Comparison of ENCODE assay signal across 12 mouse cellular contexts in genomic region chr4:128087704-128088103, GRCm38 (mm10).
DNase-seq lines count a peak whose midpoint lies in the region; ATAC-seq and TF ChIP-seq lines count a peak whose summit lies in the region.
"Had no signal": no experiment of that assay in that cellular context is flagged by ENCODE, and none has a peak within 500 bp of the region (broad histone marks: within the 10 kb centered on the region; RNA-seq: fewer than 3 reads in every experiment).

No protein-coding gene starts in this region.

- no peaks in the 10 kb centered on the region for H3K9me3 ChIP-seq in heart, embryonic 13.5 days
- no peaks in the 10 kb centered on the region for H3K9me3 ChIP-seq in midbrain, postnatal 0 days (ENCODE audit: low read length)
- H3K9me3 ChIP-seq: intestine, embryonic 15.5 days; limb, embryonic 12.5 days had no signal

- no peaks in the 10 kb centered on the region for H3K27me3 ChIP-seq in heart, embryonic 13.5 days (replicated peaks)
- no peaks in the 10 kb centered on the region for H3K27me3 ChIP-seq in midbrain, postnatal 0 days (ENCODE audit: insufficient read depth, low read length)
- H3K27me3 ChIP-seq: intestine, embryonic 15.5 days; limb, embryonic 12.5 days had no signal

- no peak overlapping the region for H3K9ac ChIP-seq in heart, embryonic 13.5 days
- no peak overlapping the region for H3K9ac ChIP-seq in midbrain, postnatal 0 days (replicated peaks; ENCODE audit: low read length, poor library complexity, severe bottlenecking)
- H3K9ac ChIP-seq: intestine, embryonic 15.5 days; limb, embryonic 12.5 days had no signal

- DNase-seq in heart, postnatal 10 days: no peak
- DNase-seq in gastrocnemius, adult 8-10 months (ENCODE audit: low spot score in 2 of 2): peak; percentile 3 to 41
- peak; percentile 58 for DNase-seq in gastrocnemius, postnatal 25 days
- DNase-seq in midbrain, postnatal 0 days (ENCODE audit: low spot score): no peak
- DNase-seq in frontal cortex, postnatal 14 days (ENCODE audit: low spot score in 2 of 2): no peak
- no peak for DNase-seq in ovary, adult 18-20 months (ENCODE audit: low spot score)
- DNase-seq: adrenal gland, postnatal 14 days; lung, adult 2 months had no signal

- 52% methylated on average over 3 of the region's 3 CpGs for WGBS in heart, embryonic 13.5 days
- WGBS in midbrain, postnatal 0 days: 42% methylated on average over 3 of the region's 3 CpGs

- H3K36me3 ChIP-seq in heart, embryonic 13.5 days: no peaks in the 10 kb centered on the region
- no peaks in the 10 kb centered on the region for H3K36me3 ChIP-seq in midbrain, postnatal 0 days (ENCODE audit: insufficient read depth, low read length)
- H3K36me3 ChIP-seq: intestine, embryonic 15.5 days; limb, embryonic 12.5 days had no signal

- H3K4me1 ChIP-seq in heart, embryonic 13.5 days: peaks cover 15% of the 10 kb centered on the region; the same call in 1 of the 2 replicates
- peaks cover 4% of the 10 kb centered on the region; the same call in 1 of the 2 replicates for H3K4me1 ChIP-seq in midbrain, postnatal 0 days (ENCODE audit: insufficient read depth, low read length)
- H3K4me1 ChIP-seq: intestine, embryonic 15.5 days had no signal

- ATAC-seq in heart, embryonic 13.5 days (ENCODE audit: extremely low read depth, insufficient number of reproducible peaks, low FRiP score, low TSS enrichment): no peak
- ATAC-seq in midbrain, postnatal 0 days (ENCODE audit: low FRiP score): no peak
- ATAC-seq: intestine, embryonic 15.5 days had no signal

- no peak overlapping the region for H3K4me3 ChIP-seq in heart, embryonic 13.5 days
- no peak overlapping the region for H3K4me3 ChIP-seq in midbrain, postnatal 0 days (ENCODE audit: low read depth, low read length)
- H3K4me3 ChIP-seq: erythroblast, embryonic 14.5 days; intestine, embryonic 15.5 days; limb, embryonic 12.5 days had no signal

- peak overlapping the region; percentile 44 for H3K27ac ChIP-seq in heart, embryonic 13.5 days (replicated peaks)
- H3K27ac ChIP-seq in midbrain, postnatal 0 days (ENCODE audit: low read depth, low read length): 0 out of 2 replicates have a peak overlapping the region, but pooled peaks have one; percentile 9
- H3K27ac ChIP-seq: intestine, embryonic 15.5 days; limb, embryonic 12.5 days had no signal

- intact Hi-C loops in heart, postnatal 10 days (cut with DNase I): no loop called here

- no peak for TF ChIP-seq CTCF in midbrain, postnatal 0 days (IDR thresholded peaks at IDR 0.05)

- H3K4me2 ChIP-seq in heart, embryonic 13.5 days: no peak overlapping the region
- no peak overlapping the region for H3K4me2 ChIP-seq in midbrain, postnatal 0 days (ENCODE audit: low read depth, low read length, poor library complexity, severe bottlenecking)
- H3K4me2 ChIP-seq: intestine, embryonic 15.5 days; limb, embryonic 12.5 days had no signal

Comparison
In these comparisons a context has a peak if more than half of its experiments do, and no peak if none do; other contexts are left out.
1. DNase-seq: peak in gastrocnemius, adult 8-10 months (2 of 2) and gastrocnemius, postnatal 25 days (single experiment); none in heart, postnatal 10 days (0 of 2), midbrain, postnatal 0 days (single experiment), frontal cortex, postnatal 14 days (0 of 2) and ovary, adult 18-20 months (single experiment).